Mouse (Mus musculus) small intestine, adult 10 weeks (tissue): ENCODE results near the gene Inca1. TPM values are rescaled to one million over a fixed set of nuclear protein-coding genes. Genes with fewer than 3 reads are reported as not detected.

ENCODE experiments used
- polyA plus RNA-seq: library from polyadenylated mRNA; stranded (reverse); fragments of 350-450 nt; fragmentation: Illumina TruSeq; extraction: RNeasy Lipid Tissue Mini Kit (QIAGEN cat#74804); gene quantifications from one replicate; pipeline ENCODE4 v1.2.3, GENCODE M21; 2014; ENCODE audit warnings: low replicate concordance

Gene Inca1
- not detected for polyA plus RNA-seq

DNA sequence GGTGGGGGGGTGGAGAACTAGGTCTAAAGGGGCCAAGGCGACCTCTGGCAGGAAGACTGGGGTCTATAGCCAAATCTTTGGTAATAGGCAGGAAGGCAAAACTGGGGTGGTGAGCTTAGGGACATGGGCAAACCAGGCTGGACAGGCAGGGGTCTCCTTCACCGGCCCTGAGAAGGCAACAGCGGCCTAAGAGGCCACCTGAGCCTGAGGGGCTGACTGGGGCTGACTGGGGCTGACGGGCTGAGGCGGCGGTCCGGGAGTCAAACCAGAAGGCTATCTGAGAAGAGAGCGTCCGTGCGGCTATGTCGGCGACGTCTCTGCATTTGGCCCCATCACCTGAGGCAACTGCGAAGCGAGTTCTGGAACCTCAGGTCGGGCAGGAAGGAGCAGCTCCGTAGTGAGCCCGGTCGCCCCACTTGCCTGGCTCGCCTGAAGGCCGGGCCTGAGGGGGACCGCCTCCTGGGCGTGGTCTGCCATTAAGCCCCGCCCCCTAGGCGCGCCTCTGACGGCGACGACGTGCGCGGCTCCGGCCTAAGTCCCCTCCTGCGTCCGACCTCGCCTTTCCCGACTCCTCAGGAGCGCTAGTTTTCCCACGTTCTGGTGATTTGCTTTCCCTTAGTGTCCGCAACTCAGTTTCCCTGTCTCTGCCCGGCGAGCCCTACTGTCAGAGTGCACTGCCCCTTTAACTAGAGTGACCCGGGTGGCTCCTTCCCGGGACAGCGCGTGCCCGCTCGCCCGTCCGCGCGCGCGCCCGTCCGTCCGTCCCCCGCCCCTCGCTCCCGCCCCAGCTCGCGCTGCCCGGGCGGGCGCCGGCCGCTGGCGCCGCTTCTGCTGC is at the start of gene Inca1, which contains the start of gene Kif1c:
TSS of gene Inca1 (minus strand) at position 434 of the 835 bp plus-strand sequence.
TSS of gene Kif1c (plus strand) at position 827 of the 835 bp plus-strand sequence.

DNA sequence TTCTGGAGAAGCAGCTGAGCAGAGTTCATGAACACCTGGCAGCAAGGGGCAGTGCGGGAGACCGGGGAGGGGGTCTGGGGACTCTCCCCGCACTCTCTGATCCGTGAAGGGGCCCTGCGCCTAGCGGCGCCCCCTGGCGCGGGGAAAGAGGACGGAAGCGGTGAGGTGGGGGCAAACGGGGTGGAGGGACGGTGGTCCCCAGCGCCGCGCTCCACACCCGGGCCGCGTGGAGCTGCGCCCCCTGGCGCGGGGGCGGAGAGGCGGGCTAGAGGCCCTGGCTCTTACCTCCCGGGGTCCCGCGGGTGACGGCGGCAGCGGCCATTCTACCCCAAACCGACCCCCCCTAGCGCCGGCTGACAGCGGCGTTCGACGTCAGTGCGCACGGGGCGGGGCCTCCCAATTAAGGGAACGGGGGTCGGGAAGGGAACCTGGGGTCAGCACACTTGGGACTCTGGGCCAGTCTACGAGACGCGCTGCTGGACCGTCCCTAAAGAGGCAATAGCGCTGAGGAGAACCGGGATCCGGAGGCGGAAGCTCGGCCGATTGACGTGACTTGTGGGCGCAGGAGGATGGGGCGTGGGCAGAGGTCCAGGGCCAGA is 12.3 kb downstream of the Inca1 start, which contains the start of gene Camta2:
TSS of gene Camta2 (minus strand) at position 505 of the 599 bp plus-strand sequence.

DNA sequence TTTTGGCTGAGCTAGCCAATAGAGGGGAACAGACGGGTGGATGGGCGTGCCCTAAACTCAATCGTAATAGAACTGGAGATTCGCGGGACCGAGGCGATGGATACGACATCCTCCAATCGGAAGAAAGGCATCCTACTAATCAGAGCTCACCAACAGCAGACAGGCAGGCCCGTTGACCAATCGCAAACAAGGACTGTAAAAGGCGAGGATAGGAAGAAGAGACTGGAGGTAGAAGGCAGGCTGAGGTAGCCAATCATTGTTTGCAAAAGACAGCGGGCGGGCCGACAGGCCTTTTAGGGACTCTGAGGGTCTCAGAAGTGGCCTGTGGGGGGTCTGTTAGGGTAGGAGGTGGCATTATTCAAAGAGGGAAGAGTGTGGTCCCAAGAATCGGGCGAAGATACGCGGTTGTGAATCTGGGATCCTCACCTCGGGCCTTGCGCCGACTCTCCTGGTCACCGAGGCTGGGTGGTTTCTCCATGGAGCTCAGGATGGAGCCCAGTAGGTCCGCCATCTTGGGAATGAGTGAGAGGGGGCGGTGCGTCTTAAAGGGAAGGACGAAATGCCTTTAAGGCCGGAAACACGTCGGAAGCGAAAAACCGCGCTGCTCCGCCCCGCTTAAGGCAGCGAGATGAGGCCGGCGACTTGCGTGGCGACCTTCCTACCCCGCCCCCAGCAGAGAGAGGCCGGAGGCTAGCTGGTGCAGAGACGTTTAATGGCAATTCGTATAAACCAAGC is 31.0 kb downstream of the Inca1 start, which contains the start of gene Spag7:
TSS of gene Spag7 (minus strand) at position 646 of the 735 bp plus-strand sequence.

DNA sequence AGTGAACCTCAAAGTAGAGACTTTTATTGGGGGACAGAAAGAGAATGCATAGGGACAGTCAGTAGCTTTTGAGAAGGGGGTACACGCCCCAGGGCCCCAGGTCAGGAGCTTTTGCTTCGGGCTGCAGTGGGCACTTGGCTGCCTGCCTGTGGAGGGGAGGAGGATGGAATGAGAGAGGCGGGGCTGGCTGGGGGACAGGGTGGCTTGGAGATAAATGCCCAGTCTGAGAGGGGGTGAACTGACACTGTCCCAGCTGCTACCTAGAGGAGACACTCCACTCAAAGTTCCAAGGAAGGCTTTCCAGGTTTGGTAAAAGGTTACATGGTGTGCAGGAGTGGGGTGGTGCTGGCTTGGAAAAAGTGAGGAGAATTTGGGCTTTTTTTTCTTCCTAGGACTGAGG is 43.0 kb downstream of the Inca1 start, which contains the start of gene Eno3:
TSS of gene Eno3 (plus strand) at position 239 of the 400 bp plus-strand sequence.

DNA sequence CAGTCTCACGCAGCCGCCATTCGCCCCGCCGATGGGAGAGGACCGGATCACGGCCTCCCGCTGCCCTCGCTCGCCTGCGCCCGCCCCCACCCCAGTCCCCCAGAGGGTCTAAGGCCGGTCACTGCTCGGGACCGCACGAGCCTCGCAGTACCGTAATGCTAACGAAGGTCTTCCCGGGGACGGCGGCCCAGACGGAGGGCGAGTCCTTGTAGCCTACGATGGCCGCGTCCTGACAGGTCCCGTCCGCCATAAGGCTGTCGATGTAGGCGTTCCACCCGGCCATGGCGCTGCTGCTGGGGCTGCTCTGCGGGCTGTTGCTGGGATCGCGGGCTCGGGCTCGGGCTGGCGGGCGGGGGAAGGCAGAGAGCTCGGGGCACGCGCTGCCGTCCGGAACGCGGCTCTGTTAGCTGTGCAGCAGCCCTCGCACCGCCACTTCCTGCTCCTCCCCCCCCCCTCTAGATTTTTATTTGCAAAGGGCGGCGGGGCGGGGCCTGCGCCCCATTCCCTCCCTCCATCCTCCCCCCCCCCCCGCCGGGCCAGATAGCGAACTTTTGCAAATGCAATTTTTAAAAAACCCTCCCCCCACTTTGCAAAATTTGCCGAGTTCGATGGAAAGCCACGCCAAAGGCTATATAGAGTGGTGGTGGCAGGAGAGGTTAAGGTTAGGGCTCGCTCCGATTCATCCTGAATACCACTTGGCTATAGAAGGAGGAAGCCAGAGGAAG is 45.6 kb downstream of the Inca1 start, which contains the start of gene Pfn1:
TSS of gene Pfn1 (minus strand) at position 447 of the 725 bp plus-strand sequence.

DNA sequence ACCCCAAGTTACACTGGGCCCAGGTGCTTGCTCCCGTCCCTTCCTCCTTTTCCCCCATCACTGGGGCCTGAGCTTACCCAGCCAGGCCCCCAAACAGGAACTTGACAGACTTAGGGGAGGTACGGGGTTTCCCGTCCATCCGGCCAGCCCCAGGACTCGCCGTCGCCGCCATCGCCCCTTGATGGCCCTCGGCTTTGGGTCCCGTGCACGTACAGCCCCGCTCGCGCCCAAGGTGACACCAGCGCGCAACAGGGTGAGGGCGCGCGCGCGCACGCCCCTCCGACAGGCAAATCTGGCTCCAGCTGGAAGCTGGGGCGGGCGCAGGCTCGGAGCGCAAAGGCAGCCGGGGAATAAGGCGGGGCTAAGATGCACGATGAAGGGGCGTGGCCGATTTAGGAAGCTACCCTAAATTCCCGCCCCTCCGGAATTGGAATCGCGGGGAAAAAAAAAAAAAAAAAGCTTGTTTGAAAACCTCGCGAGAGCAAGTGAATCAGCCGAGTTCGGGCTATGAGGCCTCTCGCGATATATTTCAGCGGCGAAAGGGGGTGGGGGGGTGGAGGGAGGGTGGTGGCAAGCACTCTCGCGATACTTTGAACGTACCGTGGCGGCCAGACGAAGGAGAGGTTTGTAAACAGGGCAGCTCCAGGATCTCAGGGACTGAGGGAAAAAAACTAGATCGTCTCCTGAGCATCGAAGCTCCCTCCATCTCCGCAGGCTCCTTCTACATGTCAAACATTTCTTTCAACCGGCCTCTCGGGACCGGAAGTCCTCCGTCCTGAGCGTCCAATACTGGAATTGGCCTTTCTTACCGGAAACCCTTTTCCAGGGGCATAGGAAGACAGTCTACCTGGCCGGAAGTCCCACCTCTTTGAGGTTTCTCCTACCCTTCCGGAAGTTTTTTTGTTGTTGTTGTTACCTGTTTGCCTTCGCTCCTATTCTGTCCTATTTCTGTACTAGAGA is 53.0 kb downstream of the Inca1 start, which contains the start of the genes Rnf167 and Slc25a11:
TSS of gene Rnf167 (plus strand) at position 545 of the 960 bp plus-strand sequence.
TSS of gene Slc25a11 (minus strand) at position 789 of the 960 bp plus-strand sequence.

DNA sequence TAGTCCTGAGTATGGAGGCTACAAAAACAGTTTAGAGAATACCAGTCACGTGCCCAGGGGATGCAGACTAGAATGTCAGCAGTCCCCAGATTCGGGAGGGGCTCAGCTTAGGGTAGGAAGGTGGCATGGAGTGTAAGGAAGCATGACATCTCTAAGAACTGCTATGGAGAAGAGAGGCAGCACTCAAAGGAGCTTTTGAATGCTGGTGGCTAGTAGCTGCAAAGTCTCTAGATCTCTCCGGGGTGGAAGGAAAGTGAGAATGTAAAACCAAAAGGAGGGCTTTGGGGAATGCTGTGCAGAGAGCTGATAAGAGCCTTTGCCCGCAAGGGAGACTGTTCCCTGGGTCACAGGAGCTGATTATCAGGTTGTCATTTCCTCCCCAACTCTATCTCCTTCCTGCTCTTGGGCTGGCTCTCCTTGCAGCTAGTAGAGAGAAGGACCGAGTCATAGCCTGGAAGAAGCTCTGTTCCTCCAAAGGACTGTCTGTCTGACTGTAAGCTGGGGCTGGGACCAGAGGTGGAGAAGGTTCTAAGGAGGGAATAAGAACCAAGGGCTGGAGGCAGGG is 61.2 kb downstream of the Inca1 start, which contains the start of gene Gp1ba:
TSS of gene Gp1ba (plus strand) at position 409 of the 565 bp plus-strand sequence.

Other genes starting within 250 kb of the Inca1 start
- gene Med11, start 248.2 kb downstream of the Inca1 start, polyA plus RNA-seq = 5.4 TPM
- 0.78 TPM for gene Zmynd15, start 240.7 kb downstream of the Inca1 start, polyA plus RNA-seq
- gene Cxcl16, start 240.2 kb downstream of the Inca1 start, polyA plus RNA-seq = 16.5 TPM
- 293 TPM for gene Tm4sf5, start 194.9 kb downstream of the Inca1 start, polyA plus RNA-seq
- gene Vmo1, start 185.5 kb downstream of the Inca1 start, polyA plus RNA-seq = not detected
- gene Gltpd2, start 181.0 kb downstream of the Inca1 start, polyA plus RNA-seq = not detected
- gene Psmb6, start 174.8 kb downstream of the Inca1 start, polyA plus RNA-seq = 13.2 TPM
- gene Gm40193, start 167.2 kb downstream of the Inca1 start, polyA plus RNA-seq = not detected
- 1.3 TPM for gene Pld2, start 160.1 kb downstream of the Inca1 start, polyA plus RNA-seq
- gene Mink1, start 137.3 kb downstream of the Inca1 start, polyA plus RNA-seq = 1.6 TPM
- gene 4930544D05Rik, start 84.3 kb downstream of the Inca1 start, polyA plus RNA-seq = not detected
- gene Chrne, start 80.9 kb downstream of the Inca1 start, polyA plus RNA-seq = not detected
- gene Gp1ba, start 61.0 kb downstream of the Inca1 start, polyA plus RNA-seq = not detected
- 43.6 TPM for gene Rnf167, start 52.9 kb downstream of the Inca1 start, polyA plus RNA-seq
- gene Slc25a11, start 52.7 kb downstream of the Inca1 start, polyA plus RNA-seq = 31.8 TPM
- gene Pfn1, start 45.5 kb downstream of the Inca1 start, polyA plus RNA-seq = 99.8 TPM
- gene Eno3, start 43.0 kb downstream of the Inca1 start, polyA plus RNA-seq = 0.74 TPM
- 11.3 TPM for gene Spag7, start 30.7 kb downstream of the Inca1 start, polyA plus RNA-seq
- 0.85 TPM for gene Camta2, start 12.1 kb downstream of the Inca1 start, polyA plus RNA-seq
- 14.5 TPM for gene Kif1c, start 393 bp upstream of the Inca1 start, polyA plus RNA-seq
- 1.6 TPM for gene Zfp3, start 64.1 kb upstream of the Inca1 start, polyA plus RNA-seq
- gene Scimp, start 112.4 kb upstream of the Inca1 start, polyA plus RNA-seq = 1.6 TPM
- gene Rabep1, start 144.6 kb upstream of the Inca1 start, polyA plus RNA-seq = 45.4 TPM